In the genomic region with DNA sequence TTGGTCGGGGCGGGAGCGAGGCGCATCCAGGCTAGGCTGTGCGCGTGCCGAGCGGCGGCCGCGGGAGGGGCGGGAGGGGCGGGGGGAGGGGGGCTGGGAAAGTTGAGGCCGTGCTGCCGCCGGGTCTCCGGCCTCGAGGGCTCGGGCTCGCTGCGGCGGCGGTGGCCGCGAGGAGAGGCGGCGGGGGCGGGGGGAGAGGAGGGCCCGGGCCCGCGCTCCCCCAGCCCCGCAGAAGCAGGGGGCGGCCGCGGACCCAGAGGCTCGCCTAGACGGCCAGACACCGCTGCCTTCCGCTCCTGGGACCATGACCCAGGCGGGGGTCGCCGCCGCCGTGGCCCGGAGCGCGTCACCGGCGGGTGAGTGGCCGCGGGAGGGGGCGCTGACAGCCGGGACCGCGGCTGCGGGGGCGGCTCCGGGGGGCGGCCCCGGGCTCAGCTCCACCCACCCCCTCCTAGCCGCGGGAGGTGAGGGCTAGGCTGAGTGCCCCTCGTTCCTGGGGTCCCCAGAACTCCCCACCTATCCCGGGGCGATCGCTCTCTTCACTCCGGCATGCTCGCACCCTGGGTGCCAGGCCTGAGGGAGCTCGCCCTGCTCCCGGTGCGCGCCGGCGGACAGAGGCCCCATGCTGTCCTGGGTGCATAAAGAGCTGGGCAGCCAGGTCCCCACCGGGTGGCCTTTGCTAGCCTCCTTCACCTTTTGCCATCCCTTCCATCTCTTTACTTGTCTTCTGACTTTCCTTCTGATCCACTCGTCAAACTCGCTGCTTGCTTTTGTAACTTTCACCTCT, we compare ENCODE assay signal across 8 mouse cellular contexts. TPM values are rescaled to one million over a fixed set of nuclear protein-coding genes. Genes with fewer than 3 reads are reported as not detected.
A peak's percentile ranks its signal among the peaks of the same experiment; 100 is the strongest.
DNase-seq lines count a peak whose midpoint lies in the region; ATAC-seq and TF ChIP-seq lines count a peak whose summit lies in the region.

Gene Usf3 (plus strand): TSS at position 92 of the 787 bp plus-strand sequence.

- H3K9ac ChIP-seq in embryonic facial prominence, embryonic 12.5 days, result peak within 1 kb of the TSS; percentile 96
- peak within 1 kb of the TSS; percentile 81 for H3K9ac ChIP-seq in limb, embryonic 11.5 days (ENCODE audit: low read length)
- H3K9ac ChIP-seq in midbrain, embryonic 11.5 days (ENCODE audit: low read length), result peak within 1 kb of the TSS; percentile 96

- peaks cover 16% of the 10 kb centered on the region for H3K4me1 ChIP-seq in embryonic facial prominence, embryonic 12.5 days
- peaks cover 3% of the 10 kb centered on the region; the same call in 1 of the 2 replicates for H3K4me1 ChIP-seq in limb, embryonic 11.5 days (ENCODE audit: control insufficient read depth, insufficient read depth, low read length)
- peaks cover 6% of the 10 kb centered on the region for H3K4me1 ChIP-seq in midbrain, embryonic 11.5 days (ENCODE audit: control insufficient read depth, insufficient read depth, low read length)
- H3K4me1 ChIP-seq in spleen, adult 2 months (ENCODE audit: control insufficient read depth, insufficient read depth, insufficient read length), result peaks cover 9% of the 10 kb centered on the region

- under 1% methylated on average over 37 of the region's 77 CpGs for WGBS in embryonic facial prominence, embryonic 12.5 days
- under 1% methylated on average over 45 of the region's 77 CpGs for WGBS in limb, embryonic 11.5 days
- WGBS in midbrain, embryonic 11.5 days, result under 1% methylated on average over 47 of the region's 77 CpGs
- 1% methylated on average over 42 of the region's 77 CpGs for WGBS in spleen, adult 2 months

- ATAC-seq in embryonic facial prominence, embryonic 12.5 days (ENCODE audit: insufficient number of reproducible peaks, insufficient read depth, low FRiP score, low TSS enrichment), result peak; percentile 62
- peak; percentile 62 for ATAC-seq in limb, embryonic 11.5 days (ENCODE audit: insufficient number of reproducible peaks, low FRiP score, low TSS enrichment, low read depth)
- ATAC-seq in midbrain, embryonic 11.5 days (ENCODE audit: low FRiP score), result peak; percentile 85

- peak within 1 kb of the TSS; percentile 67 for H3K4me2 ChIP-seq in embryonic facial prominence, embryonic 12.5 days (replicated peaks)
- peak within 1 kb of the TSS; percentile 64 for H3K4me2 ChIP-seq in limb, embryonic 11.5 days (ENCODE audit: low read depth, severe bottlenecking)
- peak within 1 kb of the TSS; percentile 77 for H3K4me2 ChIP-seq in midbrain, embryonic 11.5 days

- H3K36me3 ChIP-seq in embryonic facial prominence, embryonic 12.5 days, result no peaks in the 10 kb centered on the region
- H3K36me3 ChIP-seq in limb, embryonic 11.5 days (ENCODE audit: control insufficient read depth, insufficient read depth, low read length), result no peaks in the 10 kb centered on the region
- no peaks in the 10 kb centered on the region for H3K36me3 ChIP-seq in midbrain, embryonic 11.5 days (ENCODE audit: control insufficient read depth, insufficient read depth, low read length)
- no peaks in the 10 kb centered on the region for H3K36me3 ChIP-seq in spleen, adult 2 months (ENCODE audit: control insufficient read depth, insufficient read depth, low read length)

- TF ChIP-seq POLR2A in spleen, adult 2 months (IDR thresholded peaks at IDR 0.05; ENCODE audit: low read depth, low read length), result no peak

- H3K4me3 ChIP-seq in embryonic facial prominence, embryonic 12.5 days, result peak within 1 kb of the TSS; percentile 92
- peak within 1 kb of the TSS; percentile 66 for H3K4me3 ChIP-seq in limb, embryonic 11.5 days (ENCODE audit: low read depth, low read length)
- H3K4me3 ChIP-seq in midbrain, embryonic 11.5 days (ENCODE audit: low read depth, low read length), result peak within 1 kb of the TSS; percentile 90
- peak within 1 kb of the TSS; percentile 83 for H3K4me3 ChIP-seq in spleen, adult 2 months (ENCODE audit: extremely low read depth, insufficient read depth, insufficient read length)

- no peaks in the 10 kb centered on the region for H3K27me3 ChIP-seq in embryonic facial prominence, embryonic 12.5 days
- no peaks in the 10 kb centered on the region for H3K27me3 ChIP-seq in limb, embryonic 11.5 days (ENCODE audit: control insufficient read depth, insufficient read depth, low read length)
- H3K27me3 ChIP-seq in midbrain, embryonic 11.5 days (ENCODE audit: control insufficient read depth, insufficient read depth, low read length), result no peaks in the 10 kb centered on the region
- no peaks in the 10 kb centered on the region for H3K27me3 ChIP-seq in spleen, adult 2 months (ENCODE audit: control insufficient read depth, insufficient read depth, low read length)

- no peaks in the 10 kb centered on the region for H3K9me3 ChIP-seq in embryonic facial prominence, embryonic 12.5 days
- no peaks in the 10 kb centered on the region for H3K9me3 ChIP-seq in limb, embryonic 11.5 days (ENCODE audit: control insufficient read depth, low read length)
- H3K9me3 ChIP-seq in midbrain, embryonic 11.5 days (ENCODE audit: control insufficient read depth, low read length), result no peaks in the 10 kb centered on the region

- TF ChIP-seq CTCF in spleen, adult 2 months (IDR thresholded peaks at IDR 0.05; ENCODE audit: extremely low read depth, insufficient read depth, insufficient read length, insufficient replicate concordance), result no peak

- peak within 1 kb of the TSS; percentile 95 for H3K27ac ChIP-seq in embryonic facial prominence, embryonic 12.5 days
- H3K27ac ChIP-seq in limb, embryonic 11.5 days (replicated peaks; ENCODE audit: low read depth, low read length), result peak within 1 kb of the TSS; percentile 82
- peak within 1 kb of the TSS; percentile 80 for H3K27ac ChIP-seq in midbrain, embryonic 11.5 days (ENCODE audit: low read depth, low read length)
- H3K27ac ChIP-seq in spleen, adult 2 months (ENCODE audit: insufficient read depth, low read length), result peak within 1 kb of the TSS; percentile 97

- peak; percentile 1 for DNase-seq in retina, adult 2 months (ENCODE audit: low read depth, low spot score)
- DNase-seq in retina, embryonic 14.5 days (ENCODE audit: low spot score), result no peak
- peak; percentile 59 to 72 for DNase-seq in heart, adult 18-20 months
- peak; percentile 58 for DNase-seq in kidney, adult 11 months
- DNase-seq in limb, embryonic 11.5 days (ENCODE audit: low spot score), result no peak
- peak; percentile 94 for DNase-seq in midbrain, embryonic 11.5 days (ENCODE audit: low spot score, missing footprints)
- peak in 1 of 2 experiments; percentile 61 for DNase-seq in spleen, adult 2 months (ENCODE audit: low read depth in 1 of 2, low spot score in 2 of 2)

RNA-seq across cellular contexts. Expression of gene Usf3, which starts in this region (rescaled TPM):
- 3.4 and 3.5 TPM in 2 replicates for polyA plus RNA-seq in embryonic facial prominence, embryonic 12.5 days (2016; fragmentation: Nextera tagmentation; extraction: Ambion mirVana)
- 10 to 100 TPM; 15.9 to 16.6 TPM for total RNA-seq in heart, adult 18-20 months (2021)
- polyA plus RNA-seq in limb, embryonic 11.5 days (2014; fragmentation: Nextera tagmentation; extraction: Ambion mirVana), result 5.1 and 5.7 TPM in 2 replicates
- polyA plus RNA-seq in midbrain, embryonic 11.5 days (2014; fragmentation: Nextera tagmentation; extraction: Ambion mirVana), result 4.1 and 4.6 TPM in 2 replicates
- 7.4 and 7.7 TPM in 2 replicates for polyA plus RNA-seq in spleen, adult 2 months (2012; rRNA removed)

Comparison
In these comparisons a context has a peak if more than half of its experiments do, and no peak if none do; other contexts are left out.
1. DNase-seq: peak in retina, adult 2 months (single experiment), heart, adult 18-20 months (2 of 2), kidney, adult 11 months (single experiment) and midbrain, embryonic 11.5 days (single experiment); none in retina, embryonic 14.5 days (single experiment) and limb, embryonic 11.5 days (single experiment).
2. Peak in every context shown above with its lines, with median percentiles within 50 percentile points of each other: ATAC-seq, H3K27ac ChIP-seq, H3K4me2 ChIP-seq, H3K4me3 ChIP-seq and H3K9ac ChIP-seq.